Mouse (Mus musculus) heart, postnatal 36 days (tissue): Measurements from ENCODE around the gene Cops3. TPM values are rescaled to one million over a fixed set of nuclear protein-coding genes. Genes with fewer than 3 reads are reported as not detected.

Experiments used
- DNase-seq, 2 experiments: peaks; one replicate each; pipeline ENCODE4 v3.0.0; 2021 to 2022
- intact Hi-C: fragments of 180-260 bp; cut with DNase I; formaldehyde crosslinking; loops from one replicate; pipeline ENCODE4 v1.15.1; 2025
- total RNA-seq, 2 experiments: library from RNA; stranded (reverse); gene quantifications; 2 replicates each; pipeline ENCODE4 v1.2.3; 2021

Gene Cops3
- total RNA-seq, 2 experiments from 2014 or later, result 74.8 to 75.0 TPM

DNA sequence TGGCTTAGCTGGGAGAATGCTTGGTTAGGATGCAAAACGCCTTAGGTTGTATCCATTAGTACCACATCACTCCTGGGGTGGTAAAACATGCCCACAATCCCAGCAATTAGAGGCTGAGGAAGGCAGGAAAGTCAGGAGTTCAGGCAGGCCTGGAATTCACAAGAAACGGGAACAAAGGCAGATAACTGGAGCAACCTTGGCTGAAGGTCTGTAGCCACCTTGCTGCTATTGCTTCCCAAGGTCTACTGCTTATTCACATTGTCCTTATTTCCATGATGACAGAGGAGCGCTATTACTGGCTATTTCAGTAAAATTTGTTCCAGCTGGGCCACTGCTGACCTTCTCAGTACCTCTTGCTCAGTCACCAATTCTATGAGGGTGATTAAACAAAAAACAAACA lies 26.4 kb downstream of the Cops3 start:
- DNase-seq, result no peak
- intact Hi-C loops, result no loop called here

DNA sequence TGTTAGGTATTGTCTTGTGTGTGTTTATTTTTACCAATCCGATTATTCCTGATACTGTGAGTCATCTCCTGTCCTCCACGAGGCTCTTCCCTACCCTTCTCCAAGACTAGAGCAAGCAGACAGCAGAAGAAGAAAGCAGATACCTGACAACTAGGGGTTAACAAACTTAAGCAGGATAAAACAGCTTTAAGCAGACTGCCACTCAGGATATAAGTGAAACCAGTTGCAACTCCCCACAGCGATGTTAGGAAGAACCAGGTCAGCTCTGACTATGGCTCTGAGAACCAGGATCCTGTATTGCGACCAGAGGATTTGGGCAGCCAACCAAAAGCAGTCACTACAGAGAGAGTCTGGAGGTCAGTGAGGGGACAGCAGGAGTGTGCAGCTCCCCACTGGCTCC lies 28.4 kb downstream of the Cops3 start:
- DNase-seq, result no peak

DNA sequence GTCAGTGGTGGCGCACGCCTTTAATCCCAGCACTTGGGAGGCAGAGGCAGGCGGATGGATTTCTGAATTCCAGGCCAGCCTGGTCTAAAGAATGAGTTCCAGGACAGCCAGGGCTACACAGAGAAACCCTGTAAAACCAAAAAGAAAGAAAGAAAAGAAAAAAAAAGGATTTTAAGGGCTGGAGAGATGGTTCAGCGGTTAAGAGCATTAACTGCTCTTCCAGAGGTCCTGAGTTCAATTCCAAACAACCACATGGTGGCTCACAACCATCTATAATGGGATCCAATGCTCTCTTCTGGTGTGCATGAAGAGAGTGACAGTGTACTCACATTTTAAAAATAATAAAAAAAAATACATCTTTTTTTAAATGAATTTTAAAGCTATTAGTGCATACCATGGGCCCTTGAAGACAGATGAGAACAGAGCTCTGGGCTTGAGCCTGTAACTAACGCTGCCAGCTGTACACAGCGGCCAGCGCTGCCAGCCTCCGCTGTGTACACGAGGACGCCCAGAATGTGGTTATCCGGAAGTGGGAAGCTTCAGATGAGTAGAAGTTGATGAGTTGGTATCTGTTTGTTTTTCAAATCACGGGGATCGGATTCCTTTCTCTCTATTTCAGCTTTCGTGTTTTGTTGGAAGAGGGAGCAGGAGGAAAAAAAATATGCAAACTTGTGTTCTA lies 29.0 kb downstream of the Cops3 start:
- intact Hi-C loops, result loop anchor here (2.0 kb wide), 1 partner anchor 28 kb away; the partner anchor contains the start of genes Cops3 and Nt5m
- no peak for DNase-seq

More for the DNA sequence above, 28.4 kb downstream of the Cops3 start:
- intact Hi-C loops, result loop anchor here (2.0 kb wide), 1 partner anchor 28 kb away; the partner anchor contains the start of genes Cops3 and Nt5m

GRCm38 (mm10) chr11:59809670-59810474 lies 29.8 kb downstream of the Cops3 start, which contains the start of gene Flcn:
Gene Flcn, minus strand, starts transcription at chr11:59810016.
- peak; percentile 85 to 94 for DNase-seq
- intact Hi-C loops, result loop anchor here (2.0 kb wide), 1 partner anchor 29 kb away; the partner anchor contains the start of genes Cops3 and Nt5m

DNA sequence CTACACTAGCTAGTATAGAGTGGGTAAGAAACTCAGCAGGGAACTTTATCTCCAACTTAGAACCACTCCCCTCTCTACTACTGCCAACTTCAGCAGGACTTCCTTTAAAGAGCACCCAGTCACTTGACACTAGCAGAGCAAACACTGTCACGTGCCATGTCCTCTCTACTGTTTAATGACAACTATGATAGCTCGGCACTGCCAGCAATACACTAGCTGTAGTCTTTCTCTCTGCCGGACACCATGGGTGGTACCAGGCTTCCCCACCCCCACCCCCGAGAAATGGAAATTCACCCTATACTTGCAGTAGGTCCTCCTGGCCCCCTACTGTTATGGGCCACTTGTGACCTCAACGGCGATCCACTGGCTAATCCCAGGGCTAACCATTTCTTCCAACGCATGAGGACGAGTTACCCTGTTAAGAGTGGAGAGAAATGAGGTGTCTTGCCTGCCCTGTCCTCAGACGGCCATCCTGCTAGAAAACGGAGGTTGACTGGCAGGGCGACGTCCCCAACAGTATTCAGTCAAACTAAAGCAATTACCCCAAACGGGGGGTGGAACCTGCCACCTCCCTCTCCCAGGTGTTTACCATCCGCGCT lies 30.5 kb downstream of the Cops3 start:
- no peak for DNase-seq
- intact Hi-C loops, result no loop called here

DNA sequence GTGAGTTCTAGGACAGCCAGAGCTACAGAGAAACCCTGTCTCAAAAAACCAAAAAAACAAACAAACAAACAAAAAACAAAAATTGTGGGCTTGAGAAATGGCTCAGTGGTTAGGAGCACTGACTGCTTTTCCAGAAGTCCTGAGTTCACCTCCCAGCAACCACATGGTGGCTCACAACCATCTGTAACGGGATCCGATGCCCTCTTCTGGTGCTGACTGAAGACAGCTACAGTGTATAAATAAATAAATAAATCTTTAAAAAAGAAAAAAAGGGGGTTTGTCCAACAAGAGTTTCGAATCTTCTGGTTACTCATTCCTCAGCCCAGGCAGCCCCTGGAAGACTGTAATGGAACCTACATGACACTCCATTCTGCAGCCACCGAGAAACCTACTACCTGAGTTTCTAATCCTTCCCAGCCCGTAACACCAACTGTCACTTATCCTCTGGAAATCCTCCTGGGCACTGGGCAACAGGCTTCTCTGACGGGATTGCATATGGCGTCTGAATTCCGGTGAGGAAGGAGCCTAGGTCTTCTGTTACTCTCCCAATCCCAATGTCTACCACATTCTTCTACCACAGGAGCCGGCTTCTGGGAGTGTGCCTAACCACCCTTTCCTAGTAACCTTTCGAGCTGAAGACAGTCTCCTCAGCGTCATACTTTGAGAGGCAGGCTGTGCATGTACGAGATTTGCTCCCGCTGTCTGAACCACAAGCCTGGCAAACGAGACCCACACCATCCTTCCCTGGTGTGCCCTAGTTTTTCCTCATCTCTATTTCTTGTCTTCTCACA lies 31.3 kb downstream of the Cops3 start:
- no peak for DNase-seq
- intact Hi-C loops, result no loop called here

DNA sequence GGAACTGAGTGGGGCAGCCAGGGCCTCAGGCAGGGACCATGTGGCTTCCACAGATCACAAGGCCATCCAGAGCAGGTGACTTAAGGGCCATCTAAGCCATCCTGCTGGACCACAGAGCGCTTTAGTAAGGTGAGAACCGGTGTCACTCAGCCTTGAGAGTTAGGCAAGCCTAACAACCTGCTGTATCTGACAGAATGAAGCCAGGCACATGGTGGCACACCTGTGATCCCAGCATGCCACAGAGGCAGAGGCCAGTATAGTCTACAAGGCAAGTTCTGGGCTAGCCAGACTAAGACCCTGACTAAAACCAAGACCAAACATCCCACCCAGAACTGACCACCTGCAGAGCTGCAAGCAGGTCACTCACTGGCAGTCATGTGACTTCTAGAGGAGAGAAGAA lies 34.0 kb downstream of the Cops3 start:
- intact Hi-C loops, result no loop called here
- no peak for DNase-seq

GRCm38 (mm10) chr11:59805256-59805655 lies 34.4 kb downstream of the Cops3 start:
- no peak for DNase-seq
- intact Hi-C loops, result no loop called here

DNA sequence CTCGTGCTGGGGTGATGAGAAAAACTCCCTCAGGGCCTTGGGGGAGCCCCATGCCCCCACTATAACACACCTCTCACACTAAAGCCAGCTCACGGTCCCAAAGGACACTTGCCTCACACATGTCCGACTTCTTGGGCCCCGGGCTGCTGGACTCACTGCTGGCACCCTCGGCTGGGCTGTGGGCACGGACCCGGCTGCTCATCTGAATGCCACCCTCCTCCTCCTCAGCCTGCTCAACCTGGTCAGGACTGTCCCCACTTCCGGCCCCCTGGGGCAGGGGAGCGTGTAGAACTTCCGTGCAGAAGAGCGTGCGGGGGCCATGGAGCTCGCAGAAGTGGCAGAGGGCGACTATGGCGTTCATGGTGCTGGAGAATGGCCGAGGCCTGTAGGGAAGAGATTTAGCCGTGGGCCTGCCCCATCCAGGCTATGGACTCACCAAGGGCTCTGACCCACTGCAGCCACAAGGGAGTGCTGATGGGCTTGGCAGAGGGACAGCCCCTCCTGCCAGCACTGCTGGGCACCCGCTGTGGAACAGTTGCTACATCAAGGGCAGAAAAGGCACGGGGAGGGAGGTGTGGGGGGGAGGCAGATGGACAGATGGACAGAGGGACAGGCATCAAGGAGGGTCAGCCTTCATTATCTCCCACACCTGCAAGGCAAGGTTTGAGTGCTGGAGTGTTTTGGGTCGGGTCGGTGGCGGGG lies 35.1 kb downstream of the Cops3 start:
- intact Hi-C loops, result no loop called here
- DNase-seq, result no peak

GRCm38 (mm10) chr11:59803516-59803915 lies 36.1 kb downstream of the Cops3 start:
- no peak for DNase-seq
- intact Hi-C loops, result no loop called here

DNA sequence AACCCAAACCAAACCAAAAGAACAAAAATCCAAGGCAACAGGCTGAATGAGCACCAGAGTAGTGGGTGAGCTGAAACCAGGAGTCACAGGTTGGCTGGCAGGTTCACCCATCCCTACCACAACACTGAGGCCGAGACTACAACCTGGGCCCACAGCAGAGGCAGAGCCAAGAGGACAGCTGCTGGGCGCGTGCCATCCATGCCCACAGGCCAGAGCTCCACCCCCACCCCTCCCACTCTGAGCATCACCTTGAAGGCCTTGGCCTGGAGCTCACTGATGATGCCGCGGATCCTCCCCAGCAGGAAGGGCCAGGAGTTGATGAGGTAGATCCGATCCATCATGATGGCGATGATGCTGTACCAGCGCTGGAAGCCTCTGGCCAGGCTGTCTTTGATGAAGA lies 37.8 kb downstream of the Cops3 start:
- DNase-seq, result no peak
- intact Hi-C loops, result no loop called here

DNA sequence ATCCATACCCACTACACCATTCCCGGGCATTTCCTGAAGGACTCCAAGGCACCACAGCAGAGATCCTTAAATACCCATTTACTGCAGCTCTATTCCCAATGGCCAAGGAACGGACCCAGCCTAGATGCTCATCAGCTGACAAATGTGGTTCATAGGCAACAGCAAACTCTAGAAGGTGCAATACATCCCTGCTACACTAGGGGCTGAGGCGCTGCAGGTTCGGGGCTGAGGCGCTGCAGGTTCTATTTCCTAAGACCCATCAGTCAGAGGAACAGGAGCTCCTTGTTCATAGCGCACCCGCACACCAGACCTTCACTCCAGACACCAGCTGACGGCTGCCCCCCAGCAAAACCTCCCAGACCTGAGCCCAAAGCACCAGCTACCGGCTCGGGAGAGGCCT lies 39.2 kb downstream of the Cops3 start:
- DNase-seq, result no peak
- intact Hi-C loops, result no loop called here

- DNase-seq, result no peak
- intact Hi-C loops, result no loop called here
Measured at GRCm38 (mm10) chr11:59793390-59793789, 46.2 kb downstream of the Cops3 start.

- intact Hi-C loops, result no loop called here
- no peak for DNase-seq
Measured at GRCm38 (mm10) chr11:59789311-59789710, 50.3 kb downstream of the Cops3 start.

- intact Hi-C loops, result no loop called here
Measured at GRCm38 (mm10) chr11:59787199-59787781, 52.3 kb downstream of the Cops3 start, which contains the start of gene Pld6. Gene Pld6, minus strand, starts transcription at chr11:59787645.

DNA sequence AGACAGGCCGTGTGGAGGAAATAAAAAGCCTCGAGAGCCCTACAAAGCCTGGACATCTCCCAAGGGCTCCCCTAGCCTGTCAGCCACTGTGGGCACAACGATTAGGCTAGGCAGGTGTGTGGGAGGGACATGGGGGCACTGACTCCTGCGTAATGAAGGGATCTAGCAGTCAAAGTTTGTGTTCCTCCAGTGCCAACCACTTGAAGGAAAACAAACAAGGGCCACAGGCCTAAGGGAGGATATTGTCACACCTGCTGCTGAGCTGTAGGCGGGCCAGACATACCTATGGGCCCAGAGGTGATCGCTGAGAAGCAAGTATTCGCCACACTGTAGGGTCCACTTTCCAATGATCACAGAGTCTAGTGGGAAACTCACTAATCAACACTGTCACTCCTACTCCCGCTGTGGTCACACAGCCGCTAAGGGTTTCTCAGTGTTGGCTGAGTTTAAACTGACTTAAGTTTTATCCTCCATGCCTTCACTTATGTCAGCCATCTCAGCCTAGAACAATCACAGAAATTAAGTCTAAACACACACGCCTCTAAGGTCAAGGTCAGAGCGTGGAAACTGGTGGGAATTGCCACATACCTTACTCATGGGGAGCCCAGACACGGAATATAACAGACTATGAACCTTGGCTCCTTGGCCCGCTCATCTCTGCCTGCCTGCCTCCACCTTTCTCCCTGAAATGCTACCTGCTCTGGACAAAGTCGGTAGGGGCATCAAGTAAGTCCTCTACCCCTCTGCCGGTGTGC lies 53.0 kb downstream of the Cops3 start:
- no peak for DNase-seq
- intact Hi-C loops, result no loop called here

More at GRCm38 (mm10) chr11:59787199-59787781, 52.3 kb downstream of the Cops3 start, which contains the start of gene Pld6:
- peak; percentile 38 to 43 for DNase-seq

DNA sequence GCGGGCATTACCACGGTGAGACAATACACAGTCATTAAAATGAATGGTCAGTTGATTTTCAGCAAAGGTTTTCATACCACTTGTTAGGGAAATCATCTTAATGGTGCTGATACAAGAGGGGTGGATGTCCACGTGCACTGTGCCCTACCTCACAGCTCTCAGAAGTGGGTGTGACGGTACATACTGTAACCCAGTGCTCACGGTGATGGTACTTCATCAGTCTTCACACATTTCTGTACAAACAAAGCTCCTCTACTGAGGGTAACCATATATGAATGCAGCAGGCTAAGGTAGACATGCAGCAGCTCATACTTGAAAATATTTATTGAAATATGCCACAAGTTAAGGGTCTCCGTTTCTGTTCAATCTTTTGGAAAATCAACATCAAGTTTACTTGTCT lies 56.0 kb downstream of the Cops3 start:
- DNase-seq, result no peak
- intact Hi-C loops, result no loop called here

DNA sequence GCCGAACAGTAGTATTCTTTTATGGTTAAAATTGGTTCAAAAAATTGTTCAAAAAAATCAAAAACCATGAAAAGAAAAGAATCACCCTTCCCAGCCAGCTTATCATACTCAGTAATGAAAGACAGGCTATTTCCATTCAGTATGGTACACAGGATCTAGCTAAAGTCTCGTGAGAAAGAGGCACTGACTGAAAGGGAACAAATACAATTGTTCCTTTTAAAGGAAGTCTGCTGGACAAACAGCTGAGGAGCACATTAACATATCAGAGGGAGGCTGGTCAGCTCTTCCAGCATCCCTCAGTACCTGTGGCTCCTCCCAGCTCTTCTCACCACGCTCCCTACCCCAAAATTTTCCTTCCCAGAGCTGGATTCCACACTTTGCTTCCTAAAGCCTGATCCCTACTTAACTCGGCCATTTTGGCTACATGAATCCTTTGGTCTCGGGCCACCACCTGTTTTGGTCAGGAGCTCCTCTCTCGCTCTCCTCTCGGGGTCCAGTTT lies 57.5 kb downstream of the Cops3 start:
- intact Hi-C loops, result no loop called here
- DNase-seq, result no peak

GRCm38 (mm10) chr11:59780241-59780640 lies 59.4 kb downstream of the Cops3 start:
- intact Hi-C loops, result no loop called here
- DNase-seq, result no peak
